Mouse (Mus musculus): ENCODE results near the gene Iqgap2.

- TF ChIP-seq GATA1 (IDR thresholded peaks at IDR 0.05; ENCODE audit: borderline replicate concordance, low read length) (peak; percentile 54; the same call in 1 of the 3 replicates), FLI1 (IDR thresholded peaks at IDR 0.05; ENCODE audit: low read length) (no peak)
Measured at GRCm38 (mm10) chr13:95634451-95634850, 257.3 kb downstream of the Iqgap2 start.

Measured in megakaryocyte, embryonic 14.5 days (primary cell).